Mouse (Mus musculus) liver, embryonic 12.5 days (tissue): ENCODE data around the gene Mpig6b. TPM values are rescaled to one million over a fixed set of nuclear protein-coding genes. Genes with fewer than 3 reads are reported as not detected.

ENCODE experiments used
- ATAC-seq: fragments of 200-750 bp; cut with Nextera tagmentation; 2 replicates; pipeline ENCODE4 v1.8.0; 2017; ENCODE audit warnings: moderate number of reproducible peaks, mild to moderate bottlenecking, moderate library complexity
- H3K27ac ChIP-seq: fragments of 300-500 bp; sonication (generic); 2 replicates; pipeline ENCODE4 v1.5.1; 2016; ENCODE audit warnings: mild to moderate bottlenecking
- H3K27me3 ChIP-seq: fragments of 300-500 bp; sonication (generic); replicated peaks from 2 replicates; pipeline ENCODE4 v1.6.1; 2016; ENCODE audit warnings: mild to moderate bottlenecking, moderate library complexity
- H3K36me3 ChIP-seq: fragments of 300-500 bp; sonication (generic); 2 replicates; pipeline ENCODE4 v1.6.1; 2016; ENCODE audit warnings: mild to moderate bottlenecking, moderate library complexity
- H3K4me1 ChIP-seq: fragments of 300-500 bp; sonication (generic); 2 replicates; pipeline ENCODE4 v1.6.1; 2016
- H3K4me2 ChIP-seq: fragments of 300-500 bp; sonication (generic); 2 replicates; pipeline ENCODE4 v1.6.1; 2016; ENCODE audit warnings: mild to moderate bottlenecking, moderate library complexity
- H3K4me3 ChIP-seq: fragments of 300-500 bp; sonication (generic); 2 replicates; pipeline ENCODE4 v1.5.1; 2016; ENCODE audit warnings: mild to moderate bottlenecking, moderate library complexity
- H3K9ac ChIP-seq: fragments of 300-500 bp; sonication (generic); 2 replicates; pipeline ENCODE4 v1.6.1; 2016; ENCODE audit warnings: mild to moderate bottlenecking, moderate library complexity
- H3K9me3 ChIP-seq: fragments of 300-500 bp; sonication (generic); replicated peaks from 2 replicates; pipeline ENCODE4 v1.6.1; 2016; ENCODE audit warnings: mild to moderate bottlenecking, moderate library complexity
- WGBS: fragments of 180-500 bp; shearing (Covaris S2); methylation state at CpG from one replicate; pipeline ENCODE4 v1.1.7; 2016; ENCODE audit not compliant: insufficient replicate concordance; 5-methylcytosine and 5-hydroxymethylcytosine counted together
- polyA plus RNA-seq: library from polyadenylated mRNA; unstranded; fragments of >200 nt; fragmentation: Nextera tagmentation; extraction: Ambion mirVana; gene quantifications from 2 replicates; pipeline ENCODE4 v1.2.1, GENCODE M21; 2016

Mpig6b gene
- polyA plus RNA-seq: 7.3 and 8.7 TPM in 2 replicates

- peak within 1 kb of the TSS; percentile 50 for H3K4me3 ChIP-seq
- H3K27ac ChIP-seq: no peak within 1 kb of the TSS; the same call in 1 of the 2 replicates
- peaks cover 35% of the 10 kb centered on the region for H3K4me1 ChIP-seq
- ATAC-seq: no peak
- H3K4me2 ChIP-seq: peak within 1 kb of the TSS; percentile 76
- WGBS: 34% methylated on average over 10 of the region's 10 CpGs
- peaks cover 7% of the 10 kb centered on the region; the same call in 1 of the 2 replicates for H3K36me3 ChIP-seq
- no peaks in the 10 kb centered on the region for H3K9me3 ChIP-seq
- H3K9ac ChIP-seq: peak within 1 kb of the TSS; percentile 44
- peaks cover 77% of the 10 kb centered on the region for H3K27me3 ChIP-seq
Measured at GRCm38 (mm10) chr17:35066084-35066483, at the start of gene Mpig6b. Gene Mpig6b, minus strand, starts transcription at chr17:35066184.

GRCm38 (mm10) chr17:35115046-35116019 is 49.3 kb upstream of the Mpig6b start, which contains the start of gene Ly6g5b:
Gene Ly6g5b, minus strand, starts transcription at chr17:35115428.
- ATAC-seq: no peak
- peaks cover 59% of the 10 kb centered on the region for H3K36me3 ChIP-seq
- no peak within 1 kb of the TSS for H3K4me2 ChIP-seq
- H3K4me1 ChIP-seq: peaks cover 12% of the 10 kb centered on the region
- H3K9me3 ChIP-seq: no peaks in the 10 kb centered on the region
- H3K27me3 ChIP-seq: 0 out of 2 replicates have a peak, but pooled peaks cover 4% of the 10 kb centered on the region
- 77% methylated on average over 8 of the region's 8 CpGs for WGBS
- H3K9ac ChIP-seq: no peak within 1 kb of the TSS
- H3K27ac ChIP-seq: no peak within 1 kb of the TSS
- H3K4me3 ChIP-seq: no peak within 1 kb of the TSS

- no peak overlapping the region for H3K27ac ChIP-seq
- ATAC-seq: no peak
- no peak overlapping the region for H3K4me3 ChIP-seq
- H3K4me1 ChIP-seq: no peaks in the 10 kb centered on the region
- H3K36me3 ChIP-seq: peaks cover 30% of the 10 kb centered on the region
- H3K9ac ChIP-seq: no peak overlapping the region
- 0 out of 2 replicates have a peak, but pooled peaks cover 4% of the 10 kb centered on the region for H3K27me3 ChIP-seq
- WGBS: 68% methylated on average over 9 of the region's 9 CpGs
- H3K9me3 ChIP-seq: no peaks in the 10 kb centered on the region
- no peak overlapping the region for H3K4me2 ChIP-seq
Measured at GRCm38 (mm10) chr17:35111774-35112173, 45.8 kb upstream of the Mpig6b start.

- H3K27ac ChIP-seq: no peak within 1 kb of the TSS
- no peak within 1 kb of the TSS for H3K9ac ChIP-seq
- no peak for ATAC-seq
- no peak within 1 kb of the TSS for H3K4me2 ChIP-seq
- WGBS: 80% methylated on average over 6 of the region's 6 CpGs
- no peaks in the 10 kb centered on the region for H3K9me3 ChIP-seq
- 0 out of 2 replicates have a peak, but pooled peaks cover 4% of the 10 kb centered on the region for H3K27me3 ChIP-seq
- peaks cover 10% of the 10 kb centered on the region for H3K36me3 ChIP-seq
- peaks cover 33% of the 10 kb centered on the region for H3K4me1 ChIP-seq
- no peak within 1 kb of the TSS for H3K4me3 ChIP-seq
Measured at GRCm38 (mm10) chr17:35108097-35108496, 42.1 kb upstream of the Mpig6b start, which contains the start of gene Ly6g5c. Gene Ly6g5c, plus strand, starts transcription at chr17:35108279.

- H3K4me2 ChIP-seq: no peak overlapping the region
- peaks cover 26% of the 10 kb centered on the region for H3K36me3 ChIP-seq
- no peaks in the 10 kb centered on the region for H3K9me3 ChIP-seq
- 0 out of 2 replicates have a peak, but pooled peaks cover 3% of the 10 kb centered on the region for H3K27me3 ChIP-seq
- no peak overlapping the region for H3K4me3 ChIP-seq
- no peak overlapping the region for H3K9ac ChIP-seq
- peaks cover 45% of the 10 kb centered on the region for H3K4me1 ChIP-seq
- ATAC-seq: no peak
- no peak overlapping the region for H3K27ac ChIP-seq
- 70% methylated on average over 3 of the region's 3 CpGs for WGBS
Measured at GRCm38 (mm10) chr17:35106522-35106921, 40.5 kb upstream of the Mpig6b start.

- Histone ChIP-seq H3K4me2 (peak overlapping the region; percentile 26), H3K27ac (peak overlapping the region; percentile 82), H3K9ac (peak overlapping the region; percentile 45; the same call in 1 of the 2 replicates), H3K36me3 (peaks cover 32% of the 10 kb centered on the region), H3K27me3 (no peaks in the 10 kb centered on the region), H3K4me3 (no peak overlapping the region), H3K4me1 (peaks cover 45% of the 10 kb centered on the region), H3K9me3 (no peaks in the 10 kb centered on the region)
- WGBS: 25% methylated on average over 13 of the region's 13 CpGs
- ATAC-seq: no peak; the same call in 1 of the 2 replicates
Measured at GRCm38 (mm10) chr17:35105740-35106389, 39.9 kb upstream of the Mpig6b start.

- peaks cover 43% of the 10 kb centered on the region for H3K36me3 ChIP-seq
- peak overlapping the region; percentile 50 for H3K4me2 ChIP-seq
- H3K4me3 ChIP-seq: no peak overlapping the region
- H3K27me3 ChIP-seq: no peaks in the 10 kb centered on the region
- H3K9me3 ChIP-seq: no peaks in the 10 kb centered on the region
- H3K4me1 ChIP-seq: peaks cover 54% of the 10 kb centered on the region
- peak overlapping the region; percentile 57 for H3K9ac ChIP-seq
- WGBS: 20% methylated on average over 6 of the region's 6 CpGs
- ATAC-seq: peak; percentile 87
- peak overlapping the region; percentile 82 for H3K27ac ChIP-seq
Measured at GRCm38 (mm10) chr17:35104754-35105153, 38.8 kb upstream of the Mpig6b start.

GRCm38 (mm10) chr17:35104079-35104478 is 38.1 kb upstream of the Mpig6b start:
- H3K9me3 ChIP-seq: no peaks in the 10 kb centered on the region
- H3K4me1 ChIP-seq: peaks cover 55% of the 10 kb centered on the region
- ATAC-seq: no peak
- WGBS: 67% methylated on average over 7 of the region's 7 CpGs
- peak overlapping the region; percentile 57 for H3K9ac ChIP-seq
- H3K4me3 ChIP-seq: no peak overlapping the region
- peaks cover 50% of the 10 kb centered on the region for H3K36me3 ChIP-seq
- H3K4me2 ChIP-seq: peak overlapping the region; percentile 50
- H3K27ac ChIP-seq: peak overlapping the region; percentile 82
- no peaks in the 10 kb centered on the region for H3K27me3 ChIP-seq

- H3K27me3 ChIP-seq: no peaks in the 10 kb centered on the region
- WGBS: 54% methylated on average over 6 of the region's 6 CpGs
- no peak overlapping the region for H3K4me3 ChIP-seq
- H3K9me3 ChIP-seq: no peaks in the 10 kb centered on the region
- no peak for ATAC-seq
- H3K4me2 ChIP-seq: peak overlapping the region; percentile 50; the same call in 1 of the 2 replicates
- H3K9ac ChIP-seq: peak overlapping the region; percentile 57
- H3K27ac ChIP-seq: peak overlapping the region; percentile 82
- H3K36me3 ChIP-seq: peaks cover 58% of the 10 kb centered on the region
- peaks cover 61% of the 10 kb centered on the region for H3K4me1 ChIP-seq
Measured at GRCm38 (mm10) chr17:35103221-35103690, 37.3 kb upstream of the Mpig6b start.

- Histone ChIP-seq H3K9ac (no peak overlapping the region), H3K4me1 (peaks cover 61% of the 10 kb centered on the region)
- WGBS: 79% methylated on average over 8 of the region's 8 CpGs
Measured at GRCm38 (mm10) chr17:35102299-35102698, 36.3 kb upstream of the Mpig6b start.

GRCm38 (mm10) chr17:35101161-35101560 is 35.2 kb upstream of the Mpig6b start:
- H3K27me3 ChIP-seq: no peaks in the 10 kb centered on the region
- ATAC-seq: no peak
- 92% methylated on average over 11 of the region's 11 CpGs for WGBS
- H3K27ac ChIP-seq: no peak overlapping the region
- H3K9me3 ChIP-seq: no peaks in the 10 kb centered on the region
- no peak overlapping the region for H3K4me3 ChIP-seq
- H3K4me2 ChIP-seq: no peak overlapping the region
- H3K4me1 ChIP-seq: peaks cover 58% of the 10 kb centered on the region
- H3K36me3 ChIP-seq: peaks cover 79% of the 10 kb centered on the region
- H3K9ac ChIP-seq: no peak overlapping the region

More at GRCm38 (mm10) chr17:35102299-35102698, 36.3 kb upstream of the Mpig6b start:
- H3K27me3 ChIP-seq: no peaks in the 10 kb centered on the region
- no peaks in the 10 kb centered on the region for H3K9me3 ChIP-seq
- H3K4me2 ChIP-seq: no peak overlapping the region
- H3K36me3 ChIP-seq: peaks cover 68% of the 10 kb centered on the region
- ATAC-seq: no peak
- H3K27ac ChIP-seq: peak overlapping the region; percentile 43
- no peak overlapping the region for H3K4me3 ChIP-seq
